Mouse (Mus musculus) stomach, embryonic 14.5 days (tissue): Measurements from ENCODE around the gene Srbd1. TPM values are rescaled to one million over a fixed set of nuclear protein-coding genes. Genes with fewer than 3 reads are reported as not detected.
A peak's percentile ranks its signal among the peaks of the same experiment; 100 is the strongest.

Source experiments
- ATAC-seq: fragments of 200-750 bp; cut with Nextera tagmentation; 2 replicates; pipeline ENCODE4 v1.8.0; 2017; ENCODE audit warnings: low read depth, moderate TSS enrichment; ENCODE audit not compliant: insufficient number of reproducible peaks, insufficient read depth, low FRiP score
- H3K27ac ChIP-seq: fragments of 300-500 bp; sonication (generic); 2 replicates; pipeline ENCODE4 v1.5.1; 2014; ENCODE audit warnings: mild to moderate bottlenecking, low read length, moderate library complexity, mixed read lengths
- H3K27me3 ChIP-seq: fragments of 300-500 bp; sonication (generic); 2 replicates; pipeline ENCODE4 v1.6.1; 2014; ENCODE audit warnings: low read length, control low read depth, mixed read lengths; ENCODE audit not compliant: control insufficient read depth, insufficient read depth
- H3K36me3 ChIP-seq: fragments of 300-500 bp; sonication (generic); 2 replicates; pipeline ENCODE4 v1.6.1; 2014; ENCODE audit warnings: mild to moderate bottlenecking, control low read depth, low read length, moderate library complexity, mixed read lengths; ENCODE audit not compliant: control insufficient read depth, insufficient read depth
- H3K4me1 ChIP-seq: fragments of 300-500 bp; sonication (generic); 2 replicates; pipeline ENCODE4 v1.6.1; 2014; ENCODE audit warnings: low read length, control low read depth, mixed read lengths; ENCODE audit not compliant: control insufficient read depth, insufficient read depth
- H3K4me2 ChIP-seq: fragments of 300-500 bp; sonication (generic); replicated peaks from 2 replicates; pipeline ENCODE4 v1.6.1; 2014; ENCODE audit warnings: low read depth, low read length, control low read depth
- H3K4me3 ChIP-seq: fragments of 300-500 bp; sonication (generic); 2 replicates; pipeline ENCODE4 v1.5.1; 2014; ENCODE audit warnings: low read depth, low read length, control low read depth
- H3K9ac ChIP-seq: fragments of 300-500 bp; sonication (generic); replicated peaks from 2 replicates; pipeline ENCODE4 v1.6.1; 2014; ENCODE audit warnings: low read depth, mild to moderate bottlenecking, control low read depth, low read length, moderate library complexity, mixed read lengths
- H3K9me3 ChIP-seq: fragments of 300-500 bp; sonication (generic); 2 replicates; pipeline ENCODE4 v1.6.1; 2016; ENCODE audit warnings: low read depth, low read length, control low read depth; ENCODE audit not compliant: control insufficient read depth
- WGBS: fragments of 180-500 bp; shearing (Covaris S2); extraction: QIAGEN DNeasy Blood & Tissue Kit; methylation state at CpG from one replicate; pipeline ENCODE4 v1.1.7; 2014; 5-methylcytosine and 5-hydroxymethylcytosine counted together
- polyA plus RNA-seq: library from polyadenylated mRNA; unstranded; fragments of >200 nt; fragmentation: Nextera tagmentation; extraction: Ambion mirVana; gene quantifications from 2 replicates; pipeline ENCODE4 v1.2.1, GENCODE M21; 2014

Srbd1 gene
- polyA plus RNA-seq, 1 experiment from 2014 or later = 10.7 TPM

- Histone ChIP-seq H3K36me3 (no peaks in the 10 kb centered on the region), H3K27ac (no peak overlapping the region), H3K4me3 (no peak overlapping the region), H3K4me1 (no peaks in the 10 kb centered on the region), H3K27me3 (no peaks in the 10 kb centered on the region), H3K9me3 (no peaks in the 10 kb centered on the region), H3K9ac (no peak overlapping the region), H3K4me2 (no peak overlapping the region)
- 82% methylated on average over 11 of the region's 11 CpGs for WGBS
- ATAC-seq = no peak
Observed at GRCm38 (mm10) chr17:86078060-86078459, 66.9 kb downstream of the Srbd1 start.

DNA sequence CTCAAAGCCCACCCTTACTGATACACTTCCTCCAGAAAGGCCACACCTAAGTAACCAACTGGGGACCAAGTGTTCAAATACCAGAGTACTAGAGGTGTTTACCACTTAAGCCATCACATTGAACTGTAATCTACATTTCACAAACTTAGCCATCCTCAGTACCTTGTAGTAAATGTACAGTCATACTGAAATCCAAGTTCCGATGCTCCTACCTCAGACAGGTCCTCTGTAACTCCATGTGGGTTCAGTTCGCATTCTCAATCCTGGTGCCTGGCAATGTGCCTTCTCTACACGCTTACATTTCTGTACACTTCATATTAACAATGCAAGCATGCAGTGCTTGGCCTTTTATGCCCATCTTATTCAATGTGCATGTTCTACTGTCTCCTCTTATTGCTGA lies 77.5 kb downstream of the Srbd1 start:
- Histone ChIP-seq H3K27ac (no peak overlapping the region), H3K4me2 (no peak overlapping the region), H3K27me3 (no peaks in the 10 kb centered on the region), H3K4me1 (no peaks in the 10 kb centered on the region), H3K9me3 (no peaks in the 10 kb centered on the region), H3K36me3 (no peaks in the 10 kb centered on the region), H3K9ac (no peak overlapping the region), H3K4me3 (no peak overlapping the region)
- 93% methylated on average over 3 of the region's 3 CpGs for WGBS
- ATAC-seq = no peak

DNA sequence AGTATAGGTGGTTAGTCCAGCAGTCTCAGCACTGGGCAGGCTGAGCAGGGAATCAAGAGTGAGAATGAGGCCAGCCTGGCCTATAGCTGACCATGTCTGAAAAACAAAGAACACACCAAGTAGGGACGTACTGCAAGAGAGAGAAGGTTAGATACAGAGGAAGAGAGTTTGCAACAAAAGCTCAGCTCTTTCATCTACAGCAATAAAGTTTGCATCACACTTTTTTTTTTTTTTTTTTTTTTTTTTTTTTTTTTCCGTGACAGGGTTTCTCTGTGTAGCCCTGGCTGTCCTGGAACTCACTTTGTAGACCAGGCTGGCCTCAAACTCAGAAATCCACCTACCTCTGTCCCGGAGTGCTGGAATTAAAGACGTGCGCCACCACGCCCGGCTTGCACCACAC lies 79.1 kb downstream of the Srbd1 start:
- Histone ChIP-seq H3K27me3 (no peaks in the 10 kb centered on the region), H3K9me3 (no peaks in the 10 kb centered on the region), H3K9ac (no peak overlapping the region), H3K36me3 (no peaks in the 10 kb centered on the region), H3K27ac (no peak overlapping the region), H3K4me1 (no peaks in the 10 kb centered on the region), H3K4me2 (no peak overlapping the region), H3K4me3 (no peak overlapping the region)
- ATAC-seq = no peak
- 85% methylated on average over 7 of the region's 7 CpGs for WGBS

DNA sequence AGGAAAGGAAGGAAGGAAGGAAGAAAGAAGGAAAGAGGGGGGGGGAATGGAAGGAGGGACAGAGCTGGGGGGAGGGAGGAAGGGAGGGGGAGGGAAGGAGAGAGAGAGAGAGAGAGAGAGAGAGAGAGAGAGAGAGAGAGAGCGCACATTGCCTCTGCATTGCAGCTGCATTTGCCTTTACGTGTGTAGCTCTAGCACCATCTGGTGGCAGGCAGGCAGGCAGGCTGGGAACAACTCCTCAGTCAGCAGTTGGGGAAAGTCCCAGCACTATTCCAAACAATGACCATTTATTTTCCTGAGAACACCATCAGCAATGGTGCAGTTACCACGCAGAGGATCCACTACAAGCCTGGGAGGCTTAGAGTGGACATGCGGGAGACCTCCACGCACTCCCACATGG lies 81.5 kb downstream of the Srbd1 start:
- Histone ChIP-seq H3K9ac (no peak overlapping the region), H3K27me3 (no peaks in the 10 kb centered on the region), H3K4me1 (no peaks in the 10 kb centered on the region), H3K9me3 (no peaks in the 10 kb centered on the region), H3K36me3 (no peaks in the 10 kb centered on the region), H3K27ac (no peak overlapping the region), H3K4me2 (no peak overlapping the region), H3K4me3 (no peak overlapping the region)
- ATAC-seq = no peak
- WGBS = 12% methylated on average over 5 of the region's 5 CpGs

DNA sequence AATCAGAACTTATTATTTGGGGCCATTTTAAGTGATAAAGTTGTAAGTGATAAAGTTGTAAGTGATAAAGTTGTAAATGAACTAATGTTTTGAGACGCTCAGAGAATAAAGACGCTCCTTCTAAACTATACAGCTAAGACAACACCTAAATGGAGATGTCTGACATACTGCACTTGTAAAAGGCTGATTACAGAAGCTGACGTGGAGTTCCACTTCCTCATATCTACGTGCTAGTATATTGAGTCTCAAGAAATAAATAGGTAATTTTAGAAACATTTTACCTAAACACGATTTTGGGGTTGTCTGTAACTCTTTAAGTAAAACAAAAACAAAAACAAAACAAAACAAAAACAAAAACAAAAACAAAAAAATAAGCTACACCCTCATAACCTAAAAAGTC lies 84.1 kb downstream of the Srbd1 start:
- ATAC-seq = no peak
- H3K27ac ChIP-seq = no peak overlapping the region
- no peaks in the 10 kb centered on the region for H3K4me1 ChIP-seq
- no peaks in the 10 kb centered on the region for H3K36me3 ChIP-seq
- H3K9ac ChIP-seq = no peak overlapping the region
- no peak overlapping the region for H3K4me3 ChIP-seq
- WGBS = 82% methylated on average over 5 of the region's 5 CpGs
- H3K9me3 ChIP-seq = no peaks in the 10 kb centered on the region
- H3K4me2 ChIP-seq = no peak overlapping the region
- H3K27me3 ChIP-seq = no peaks in the 10 kb centered on the region

- Histone ChIP-seq H3K4me2 (no peak overlapping the region), H3K27me3 (no peaks in the 10 kb centered on the region), H3K27ac (no peak overlapping the region), H3K9ac (no peak overlapping the region), H3K9me3 (no peaks in the 10 kb centered on the region), H3K36me3 (no peaks in the 10 kb centered on the region), H3K4me3 (no peak overlapping the region), H3K4me1 (peaks cover 11% of the 10 kb centered on the region; the same call in 1 of the 2 replicates)
- ATAC-seq = no peak
- 76% methylated on average over 13 of the region's 13 CpGs for WGBS
Observed at GRCm38 (mm10) chr17:86040221-86040984, 104.6 kb downstream of the Srbd1 start.

DNA sequence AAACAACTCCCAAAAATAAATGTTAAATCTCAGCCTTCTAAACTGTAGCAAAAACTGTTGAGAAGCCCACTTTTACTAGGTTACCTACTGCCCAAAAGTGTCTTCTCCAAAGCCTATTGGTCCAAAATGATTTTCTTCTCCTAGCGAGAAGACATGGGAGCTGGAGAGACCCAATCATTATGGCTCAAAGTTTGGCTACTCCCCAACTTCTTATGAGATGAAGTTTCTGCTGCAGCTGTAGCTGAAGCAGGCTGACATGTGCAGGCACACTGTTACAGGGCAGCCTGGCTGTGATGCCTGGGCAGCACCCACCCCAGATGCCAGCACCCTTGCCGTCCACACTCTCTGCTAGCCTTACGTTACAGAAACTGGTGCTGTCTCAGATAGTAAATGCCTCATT lies 105.2 kb downstream of the Srbd1 start:
- no peak overlapping the region for H3K27ac ChIP-seq
- 82% methylated on average over 3 of the region's 3 CpGs for WGBS

GRCm38 (mm10) chr17:86038211-86038648 lies 106.7 kb downstream of the Srbd1 start:
- ATAC-seq = 0 out of 2 replicates have a peak, but pooled peaks have one; percentile 23
- H3K4me1 ChIP-seq = peaks cover 15% of the 10 kb centered on the region
- WGBS = 18% methylated on average over 13 of the region's 13 CpGs
- no peaks in the 10 kb centered on the region for H3K36me3 ChIP-seq
- no peak overlapping the region for H3K9ac ChIP-seq
- peak overlapping the region; percentile 49 for H3K27ac ChIP-seq
- H3K27me3 ChIP-seq = no peaks in the 10 kb centered on the region
- H3K9me3 ChIP-seq = no peaks in the 10 kb centered on the region
- no peak overlapping the region for H3K4me3 ChIP-seq
- no peak overlapping the region for H3K4me2 ChIP-seq

More for the DNA sequence above, 105.2 kb downstream of the Srbd1 start:
- Histone ChIP-seq H3K36me3 (no peaks in the 10 kb centered on the region), H3K9me3 (no peaks in the 10 kb centered on the region), H3K27me3 (no peaks in the 10 kb centered on the region), H3K4me3 (no peak overlapping the region), H3K9ac (no peak overlapping the region), H3K4me1 (peaks cover 11% of the 10 kb centered on the region; the same call in 1 of the 2 replicates), H3K4me2 (no peak overlapping the region)
- no peak for ATAC-seq

DNA sequence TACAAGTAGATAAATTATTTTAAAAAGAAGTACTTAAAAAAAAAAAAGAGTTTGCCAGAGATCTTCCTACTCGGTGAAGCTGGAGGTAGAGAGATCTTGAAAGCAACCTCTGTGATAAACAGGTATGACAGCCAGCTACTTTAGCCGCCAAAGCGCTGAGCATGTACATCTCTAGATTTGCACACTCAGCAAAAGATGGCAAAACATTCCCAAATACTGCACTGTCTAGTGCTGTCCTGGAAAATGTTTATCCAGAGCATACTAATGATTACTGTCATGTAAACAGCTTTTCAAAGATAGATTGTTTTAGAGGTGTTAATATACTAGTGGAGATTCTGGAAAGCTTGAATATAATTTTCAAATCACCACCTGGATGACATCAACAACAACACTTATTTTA lies 109.4 kb downstream of the Srbd1 start:
- no peak for ATAC-seq
- 56% methylated on average over 3 of the region's 3 CpGs for WGBS
- no peak overlapping the region for H3K4me3 ChIP-seq
- no peaks in the 10 kb centered on the region for H3K27me3 ChIP-seq
- H3K4me1 ChIP-seq = peaks cover 15% of the 10 kb centered on the region
- H3K4me2 ChIP-seq = no peak overlapping the region
- no peak overlapping the region for H3K9ac ChIP-seq
- H3K36me3 ChIP-seq = no peaks in the 10 kb centered on the region
- no peaks in the 10 kb centered on the region for H3K9me3 ChIP-seq
- no peak overlapping the region for H3K27ac ChIP-seq
